Mouse (Mus musculus): Measurements from ENCODE around the gene Wnt3a. TPM values are rescaled to one million over a fixed set of nuclear protein-coding genes. Genes with fewer than 3 reads are reported as not detected.

Gene Wnt3a
- polyA plus RNA-seq, 1 experiment, result not detected

- no peak for TF ChIP-seq GATA1 (IDR thresholded peaks at IDR 0.05; ENCODE audit: low read length)
Measured at GRCm38 (mm10) chr11:59312501-59312900, 21.9 kb upstream of the Wnt3a start.

GRCm38 (mm10) chr11:59312060-59312459 is 21.5 kb upstream of the Wnt3a start:
- no peak for TF ChIP-seq GATA1 (IDR thresholded peaks at IDR 0.05; ENCODE audit: low read length)

GRCm38 (mm10) chr11:59309976-59310375 is 19.4 kb upstream of the Wnt3a start:
- TF ChIP-seq GATA1 (IDR thresholded peaks at IDR 0.05; ENCODE audit: low read length), result no peak

- no peak for TF ChIP-seq GATA1 (IDR thresholded peaks at IDR 0.05; ENCODE audit: low read length)
Measured at GRCm38 (mm10) chr11:59309106-59309805, 18.7 kb upstream of the Wnt3a start.

GRCm38 (mm10) chr11:59308625-59309024 is 18.1 kb upstream of the Wnt3a start:
- TF ChIP-seq GATA1 (IDR thresholded peaks at IDR 0.05; ENCODE audit: low read length), result no peak

GRCm38 (mm10) chr11:59308164-59308542 is 17.6 kb upstream of the Wnt3a start:
- no peak for TF ChIP-seq GATA1 (IDR thresholded peaks at IDR 0.05; ENCODE audit: low read length)

GRCm38 (mm10) chr11:59307422-59308163 is 17.0 kb upstream of the Wnt3a start:
- no peak for TF ChIP-seq GATA1 (IDR thresholded peaks at IDR 0.05; ENCODE audit: low read length)

- TF ChIP-seq GATA1 (IDR thresholded peaks at IDR 0.05; ENCODE audit: low read length), result no peak
Measured at GRCm38 (mm10) chr11:59306461-59307421, 16.2 kb upstream of the Wnt3a start, which contains the start of gene Wnt9a. TSS of gene Wnt9a (plus strand) at chr11:59306928.

GRCm38 (mm10) chr11:59305821-59306215 is 15.3 kb upstream of the Wnt3a start:
- no peak for TF ChIP-seq GATA1 (IDR thresholded peaks at IDR 0.05; ENCODE audit: low read length)

DNA sequence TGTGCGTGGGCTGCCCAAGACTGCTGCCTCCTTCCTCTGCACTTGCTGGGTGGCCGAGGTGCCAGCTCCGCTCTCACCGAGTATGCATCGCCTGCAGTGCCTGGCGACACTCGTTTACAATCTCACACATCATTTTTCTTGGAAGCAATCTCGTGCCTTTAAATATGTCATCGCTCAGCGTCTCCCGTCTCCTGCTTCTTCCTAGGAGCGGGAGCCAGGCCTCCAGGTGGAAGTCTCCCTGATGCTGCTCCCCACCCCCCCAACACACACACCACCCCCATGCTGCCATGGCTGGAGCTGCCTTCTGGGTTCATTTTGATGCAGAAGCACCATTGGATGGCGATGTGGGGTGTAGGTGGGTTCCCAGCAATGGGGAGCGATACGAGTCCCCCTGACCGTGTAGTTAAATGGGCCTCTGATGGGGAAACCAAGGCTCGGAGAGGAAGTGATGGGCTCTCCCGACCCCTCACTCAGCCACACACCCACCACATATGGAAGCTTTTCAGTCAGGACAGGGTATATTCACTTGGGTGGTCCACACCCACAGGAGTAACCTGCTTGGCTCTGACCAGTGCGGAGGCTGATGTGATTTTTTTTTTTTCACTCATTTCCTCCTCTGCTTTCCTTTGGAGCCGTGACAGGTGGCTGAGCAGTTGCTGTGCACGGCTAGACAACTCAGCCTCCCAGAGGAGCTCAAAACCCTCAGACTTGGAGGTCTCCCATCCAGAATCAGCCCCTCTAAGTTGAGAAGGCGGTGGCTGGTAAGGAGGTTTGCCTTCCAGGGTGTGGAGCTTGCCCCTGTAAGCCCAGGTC is 14.7 kb upstream of the Wnt3a start:
- no peak for TF ChIP-seq GATA1 (IDR thresholded peaks at IDR 0.05; ENCODE audit: low read length)

DNA sequence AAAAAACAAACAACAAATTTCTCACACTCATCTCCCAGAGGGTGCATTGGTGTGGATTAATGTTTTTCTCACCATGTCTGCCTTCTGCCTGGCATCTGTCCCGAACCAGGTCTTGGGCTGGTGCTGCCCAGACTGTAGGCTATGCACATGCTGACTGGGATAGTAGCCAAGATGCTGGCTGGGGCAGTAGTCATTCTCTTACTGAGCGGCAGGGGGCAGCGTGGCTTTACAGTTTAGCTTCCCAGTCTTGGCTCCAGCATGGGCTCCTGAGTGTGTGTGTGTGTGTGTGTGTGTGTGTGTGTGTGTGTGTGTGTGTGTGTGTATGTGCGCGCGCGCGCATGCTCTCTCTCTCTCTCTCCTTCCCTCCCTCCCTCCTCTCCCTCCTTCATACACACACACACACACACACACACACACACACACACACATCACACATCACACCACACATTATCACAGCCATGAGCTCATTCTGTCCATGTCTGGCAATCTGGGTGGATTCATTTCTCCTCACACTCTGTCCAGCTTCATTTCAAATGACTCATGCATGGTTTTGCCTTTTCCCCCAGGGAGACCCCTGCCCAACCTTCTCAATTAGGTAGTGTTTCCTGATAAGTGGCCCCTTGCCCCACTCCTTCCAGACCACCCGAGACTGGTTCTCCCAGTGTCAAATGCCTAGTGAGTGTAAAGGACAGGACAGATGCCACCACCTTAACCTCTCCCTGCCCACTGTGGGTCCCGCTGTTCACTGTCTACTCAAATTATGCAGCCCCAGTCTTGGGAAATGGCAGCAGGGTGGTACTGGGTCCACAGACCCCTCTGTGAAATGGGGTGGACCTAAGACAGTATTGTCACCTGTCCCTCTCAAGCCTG is 12.4 kb upstream of the Wnt3a start:
- TF ChIP-seq GATA1 (IDR thresholded peaks at IDR 0.05; ENCODE audit: low read length), result no peak

- no peak for TF ChIP-seq GATA1 (IDR thresholded peaks at IDR 0.05; ENCODE audit: low read length)
Measured at GRCm38 (mm10) chr11:59300185-59300584, 9.6 kb upstream of the Wnt3a start.

GRCm38 (mm10) chr11:59297941-59298340 is 7.4 kb upstream of the Wnt3a start:
- TF ChIP-seq GATA1 (IDR thresholded peaks at IDR 0.05; ENCODE audit: low read length), result no peak

- TF ChIP-seq GATA1 (IDR thresholded peaks at IDR 0.05; ENCODE audit: low read length), result no peak
Measured at GRCm38 (mm10) chr11:59293616-59294015, 3.1 kb upstream of the Wnt3a start.
